Mouse (Mus musculus) C2C12 (cell line): ENCODE measurements at regions not wholly inside any gene's neighbourhood (a gene's known extent, or its start where the extent isn't known, plus 50 kb on each side); places are given as distances from the start of the nearest gene placed in this dataset.

ENCODE experiments used
- H3K27me3 ChIP-seq: one replicate; pipeline ENCODE4 v1.6.1; 2011; ENCODE audit not compliant: control insufficient read depth, insufficient read depth, insufficient read length
- H3K36me3 ChIP-seq: one replicate; pipeline ENCODE4 v1.6.1; 2011; ENCODE audit not compliant: control insufficient read depth, insufficient read depth
- H3K4me3 ChIP-seq: one replicate; pipeline ENCODE4 v1.5.1; 2011; ENCODE audit warnings: mild to moderate bottlenecking, control low read depth; ENCODE audit not compliant: poor library complexity, insufficient read depth, severe bottlenecking
- H3K79me2 ChIP-seq: one replicate; pipeline ENCODE4 v1.6.1; 2011; ENCODE audit not compliant: control insufficient read depth, insufficient read depth
- H3K79me3 ChIP-seq: one replicate; pipeline ENCODE4 v1.6.1; 2011; ENCODE audit warnings: low read depth, control low read depth
- H3ac ChIP-seq: one replicate; pipeline ENCODE3; 2011; ENCODE audit warnings: low read depth; ENCODE audit not compliant: control insufficient read depth, insufficient read length
- CEBPB ChIP-seq: IDR thresholded peaks from one replicate; pipeline ENCODE4 v1.6.1; 2011; ENCODE audit warnings: low read depth, mild to moderate bottlenecking, control low read depth, moderate library complexity
- CTCF ChIP-seq: IDR thresholded peaks from one replicate; pipeline ENCODE4 v1.5.1; 2011; ENCODE audit not compliant: control insufficient read depth, insufficient read depth, insufficient read length
- FOSL1 ChIP-seq: IDR thresholded peaks from one replicate; pipeline ENCODE4 v1.8.0; 2011; ENCODE audit warnings: mild to moderate bottlenecking, low read length; ENCODE audit not compliant: poor library complexity, insufficient read depth, severe bottlenecking
- MAX ChIP-seq: IDR thresholded peaks from one replicate; pipeline ENCODE4 v1.6.1; 2011; ENCODE audit warnings: mild to moderate bottlenecking, control low read depth
- MYOD1 ChIP-seq: IDR thresholded peaks from one replicate; pipeline ENCODE4 v1.6.1; 2011; ENCODE audit warnings: low read depth; ENCODE audit not compliant: control insufficient read depth, insufficient read length
- MYOG ChIP-seq: IDR thresholded peaks from one replicate; pipeline ENCODE4 v1.6.1; 2011; ENCODE audit not compliant: control insufficient read depth, insufficient read length; ENCODE audit errors: extremely low read depth
- USF1 ChIP-seq: IDR thresholded peaks from one replicate; pipeline ENCODE4 v1.6.1; 2011; ENCODE audit warnings: low read depth, mild to moderate bottlenecking, control low read depth, moderate library complexity

GRCm38 (mm10) chr11:17417656-17418289, 160.4 kb downstream of the C1d start:
- Histone ChIP-seq H3K36me3 (no peaks in the 10 kb centered on the region), H3ac (no peak overlapping the region), H3K4me3 (no peak overlapping the region), H3K79me3 (no peaks in the 10 kb centered on the region), H3K27me3 (no peaks in the 10 kb centered on the region), H3K79me2 (no peaks in the 10 kb centered on the region)
- no peak for TF ChIP-seq CEBPB
- TF ChIP-seq MAX = no peak
- no peak for TF ChIP-seq MYOG
- TF ChIP-seq FOSL1 = no peak
- TF ChIP-seq CTCF = no peak
- TF ChIP-seq MYOD1 = no peak
- TF ChIP-seq USF1 = no peak

- H3K36me3 ChIP-seq = no peaks in the 10 kb centered on the region
- no peaks in the 10 kb centered on the region for H3K79me2 ChIP-seq
- H3K27me3 ChIP-seq = no peaks in the 10 kb centered on the region
- no peaks in the 10 kb centered on the region for H3K79me3 ChIP-seq
- no peak overlapping the region for H3ac ChIP-seq
- no peak overlapping the region for H3K4me3 ChIP-seq
- TF ChIP-seq MAX (no peak), FOSL1 (no peak), CTCF (no peak), USF1 (no peak), MYOG (no peak), CEBPB (no peak), MYOD1 (no peak)
Measured at GRCm38 (mm10) chr11:17442133-17442532, 184.8 kb downstream of the C1d start.

- no peak for TF ChIP-seq MYOG
- TF ChIP-seq CEBPB = no peak
- TF ChIP-seq USF1 = no peak
- no peak for TF ChIP-seq CTCF
- TF ChIP-seq MYOD1 = no peak
- no peak for TF ChIP-seq MAX
- TF ChIP-seq FOSL1 = no peak
- Histone ChIP-seq H3ac (no peak overlapping the region), H3K79me2 (no peaks in the 10 kb centered on the region), H3K27me3 (no peaks in the 10 kb centered on the region), H3K36me3 (no peaks in the 10 kb centered on the region), H3K4me3 (no peak overlapping the region), H3K79me3 (no peaks in the 10 kb centered on the region)
Measured at GRCm38 (mm10) chr11:17449289-17449688, 191.9 kb downstream of the C1d start.

- H3K79me3 ChIP-seq = no peaks in the 10 kb centered on the region
- no peaks in the 10 kb centered on the region for H3K79me2 ChIP-seq
- H3K27me3 ChIP-seq = no peaks in the 10 kb centered on the region
- TF ChIP-seq CEBPB = no peak
- no peak for TF ChIP-seq MAX
- TF ChIP-seq MYOG = no peak
- no peak for TF ChIP-seq FOSL1
- TF ChIP-seq MYOD1 = no peak
- no peak for TF ChIP-seq USF1
- no peak for TF ChIP-seq CTCF
- H3K4me3 ChIP-seq = no peak overlapping the region
- no peak overlapping the region for H3ac ChIP-seq
- H3K36me3 ChIP-seq = no peaks in the 10 kb centered on the region
Measured at GRCm38 (mm10) chr11:17450360-17451045, 193.1 kb downstream of the C1d start.

GRCm38 (mm10) chr11:17451451-17451850, 194.1 kb downstream of the C1d start:
- Histone ChIP-seq H3K36me3 (no peaks in the 10 kb centered on the region), H3K27me3 (no peaks in the 10 kb centered on the region), H3K4me3 (no peak overlapping the region), H3K79me3 (no peaks in the 10 kb centered on the region), H3K79me2 (no peaks in the 10 kb centered on the region), H3ac (no peak overlapping the region)
- TF ChIP-seq USF1 (no peak), MAX (no peak), CEBPB (no peak), CTCF (no peak), MYOG (no peak), MYOD1 (no peak), FOSL1 (no peak)
